Comparison of ENCODE assay signal across 15 mouse cellular contexts in the genomic region with DNA sequence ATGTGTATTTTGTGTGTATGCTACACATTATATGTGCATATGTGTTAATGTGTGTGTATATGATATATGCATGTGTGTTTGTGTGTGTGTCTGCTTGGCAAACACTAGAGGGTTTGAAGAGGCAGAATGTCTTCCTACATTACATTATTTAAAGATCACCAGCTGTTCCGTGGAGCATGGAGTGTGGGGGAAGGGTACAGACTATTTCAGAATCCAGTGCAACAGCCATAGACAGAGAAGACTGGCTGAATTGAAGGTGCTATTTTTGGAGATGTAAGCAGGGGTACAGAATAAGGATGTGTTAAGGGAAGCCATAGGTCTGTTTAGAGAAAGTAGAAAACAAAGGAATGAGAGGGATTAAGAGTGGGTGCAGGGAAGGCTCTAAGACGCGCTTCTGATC.
DNase-seq lines count a peak whose midpoint lies in the region; ATAC-seq and TF ChIP-seq lines count a peak whose summit lies in the region.
"Had no signal": no experiment of that assay in that cellular context is flagged by ENCODE, and none has a peak within 500 bp of the region (broad histone marks: within the 10 kb centered on the region; RNA-seq: fewer than 3 reads in every experiment).

No protein-coding gene starts in this region.

- peak; percentile 57 for DNase-seq in forebrain, postnatal 0 days
- peak; percentile 31 for DNase-seq in midbrain, embryonic 14.5 days
- no peak for DNase-seq in midbrain, embryonic 11.5 days (ENCODE audit: low spot score, missing footprints)
- DNase-seq in layer of hippocampus, adult 9-11 months = peak; percentile 54
- DNase-seq in right cerebral cortex, postnatal 36 days (ENCODE audit: low spot score in 2 of 2) = peak; percentile 39 to 58
- DNase-seq in kidney, adult 2 months = no peak
- DNase-seq in kidney, adult 8-10 months = no peak
- DNase-seq: cerebellum, adult 2 months; heart, adult 18-20 months; kidney, adult 9 months; lung, adult 2 months had no signal

- H3K4me1 ChIP-seq in forebrain, postnatal 0 days (ENCODE audit: insufficient read depth) = 0 out of 2 replicates have a peak, but pooled peaks cover 2% of the 10 kb centered on the region
- 0 out of 2 replicates have a peak, but pooled peaks cover 3% of the 10 kb centered on the region for H3K4me1 ChIP-seq in forebrain, embryonic 15.5 days
- H3K4me1 ChIP-seq in midbrain, embryonic 14.5 days (ENCODE audit: control insufficient read depth, insufficient read depth, low read length) = no peaks in the 10 kb centered on the region
- H3K4me1 ChIP-seq in midbrain, embryonic 11.5 days (ENCODE audit: control insufficient read depth, insufficient read depth, low read length) = no peaks in the 10 kb centered on the region
- H3K4me1 ChIP-seq in kidney, adult 2 months (ENCODE audit: control insufficient read depth, insufficient read depth, low read length) = no peaks in the 10 kb centered on the region
- H3K4me1 ChIP-seq: embryonic facial prominence, embryonic 15.5 days; hindbrain, embryonic 15.5 days had no signal

- H3K27ac ChIP-seq in forebrain, postnatal 0 days (ENCODE audit: low read depth, low read length) = no peak overlapping the region
- no peak overlapping the region for H3K27ac ChIP-seq in forebrain, embryonic 15.5 days (replicated peaks)
- peak overlapping the region; percentile 52; the same call in 1 of the 2 replicates for H3K27ac ChIP-seq in midbrain, embryonic 14.5 days (replicated peaks; ENCODE audit: low read depth, low read length)
- H3K27ac ChIP-seq in midbrain, embryonic 11.5 days (ENCODE audit: low read depth, low read length) = no peak overlapping the region
- no peak overlapping the region for H3K27ac ChIP-seq in kidney, adult 2 months (ENCODE audit: insufficient read depth, low read depth, low read length)
- H3K27ac ChIP-seq: embryonic facial prominence, embryonic 15.5 days; hindbrain, embryonic 15.5 days had no signal

- H3K9me3 ChIP-seq in forebrain, postnatal 0 days (ENCODE audit: low read length) = no peaks in the 10 kb centered on the region
- H3K9me3 ChIP-seq in forebrain, embryonic 15.5 days = no peaks in the 10 kb centered on the region
- no peaks in the 10 kb centered on the region for H3K9me3 ChIP-seq in midbrain, embryonic 14.5 days (ENCODE audit: control insufficient read depth, low read length)
- H3K9me3 ChIP-seq in midbrain, embryonic 11.5 days (ENCODE audit: control insufficient read depth, low read length) = no peaks in the 10 kb centered on the region
- H3K9me3 ChIP-seq: embryonic facial prominence, embryonic 15.5 days; hindbrain, embryonic 15.5 days had no signal

- peak; percentile 28; the same call in 1 of the 2 replicates for TF ChIP-seq CTCF in forebrain, postnatal 0 days (IDR thresholded peaks at IDR 0.05; ENCODE audit: low read depth)
- TF ChIP-seq CTCF in kidney, adult 2 months (conservative IDR thresholded peaks at IDR 0.05; ENCODE audit: insufficient read depth, insufficient read length, low read depth, low read length) = no peak

- H3K4me2 ChIP-seq in forebrain, postnatal 0 days (ENCODE audit: low read depth) = no peak overlapping the region
- H3K4me2 ChIP-seq in forebrain, embryonic 15.5 days (replicated peaks) = no peak overlapping the region
- no peak overlapping the region for H3K4me2 ChIP-seq in midbrain, embryonic 14.5 days (ENCODE audit: low read length)
- no peak overlapping the region for H3K4me2 ChIP-seq in midbrain, embryonic 11.5 days
- H3K4me2 ChIP-seq: embryonic facial prominence, embryonic 15.5 days; hindbrain, embryonic 15.5 days had no signal

- peak; percentile 81 for ATAC-seq in forebrain, postnatal 0 days
- no peak for ATAC-seq in forebrain, embryonic 15.5 days (replicated peaks)
- no peak for ATAC-seq in midbrain, embryonic 14.5 days (ENCODE audit: low FRiP score, low TSS enrichment)
- no peak for ATAC-seq in midbrain, embryonic 11.5 days (ENCODE audit: low FRiP score)
- ATAC-seq: Patski had no signal

- 47% methylated on average over 3 of the region's 3 CpGs for WGBS in forebrain, postnatal 0 days
- WGBS in forebrain, embryonic 15.5 days = 45% methylated on average over 3 of the region's 3 CpGs
- 51% methylated on average over 3 of the region's 3 CpGs for WGBS in midbrain, embryonic 14.5 days
- 72% methylated on average over 3 of the region's 3 CpGs for WGBS in midbrain, embryonic 11.5 days
- WGBS in kidney, adult 2 months = 81% methylated on average over 3 of the region's 3 CpGs

- no peaks in the 10 kb centered on the region for H3K27me3 ChIP-seq in forebrain, postnatal 0 days (ENCODE audit: insufficient read depth, low read length)
- H3K27me3 ChIP-seq in forebrain, embryonic 15.5 days = no peaks in the 10 kb centered on the region
- H3K27me3 ChIP-seq in midbrain, embryonic 14.5 days (ENCODE audit: control insufficient read depth, insufficient read depth, low read length) = no peaks in the 10 kb centered on the region
- H3K27me3 ChIP-seq in midbrain, embryonic 11.5 days (ENCODE audit: control insufficient read depth, insufficient read depth, low read length) = no peaks in the 10 kb centered on the region
- H3K27me3 ChIP-seq in kidney, adult 2 months (replicated peaks; ENCODE audit: control insufficient read depth, insufficient read depth, low read length) = no peaks in the 10 kb centered on the region
- H3K27me3 ChIP-seq: embryonic facial prominence, embryonic 15.5 days; hindbrain, embryonic 15.5 days; Patski had no signal

- TF ChIP-seq POLR2A in kidney, adult 2 months (IDR thresholded peaks at IDR 0.05; ENCODE audit: low read depth, low read length) = no peak

- H3K36me3 ChIP-seq in forebrain, postnatal 0 days (ENCODE audit: insufficient read depth) = no peaks in the 10 kb centered on the region
- H3K36me3 ChIP-seq in forebrain, embryonic 15.5 days = no peaks in the 10 kb centered on the region
- no peaks in the 10 kb centered on the region for H3K36me3 ChIP-seq in midbrain, embryonic 14.5 days (ENCODE audit: control insufficient read depth, insufficient read depth, low read length)
- no peaks in the 10 kb centered on the region for H3K36me3 ChIP-seq in midbrain, embryonic 11.5 days (ENCODE audit: control insufficient read depth, insufficient read depth, low read length)
- no peaks in the 10 kb centered on the region for H3K36me3 ChIP-seq in kidney, adult 2 months (ENCODE audit: control insufficient read depth, insufficient read depth, low read length)
- H3K36me3 ChIP-seq: embryonic facial prominence, embryonic 15.5 days; hindbrain, embryonic 15.5 days had no signal

- no peak overlapping the region for H3K4me3 ChIP-seq in forebrain, postnatal 0 days (ENCODE audit: low read depth, low read length)
- no peak overlapping the region for H3K4me3 ChIP-seq in forebrain, embryonic 15.5 days
- H3K4me3 ChIP-seq in midbrain, embryonic 14.5 days (replicated peaks; ENCODE audit: low read depth, low read length) = no peak overlapping the region
- no peak overlapping the region for H3K4me3 ChIP-seq in midbrain, embryonic 11.5 days (ENCODE audit: low read depth, low read length)
- H3K4me3 ChIP-seq in kidney, adult 2 months (ENCODE audit: insufficient read depth, low read depth, low read length) = no peak overlapping the region
- H3K4me3 ChIP-seq: embryonic facial prominence, embryonic 15.5 days; hindbrain, embryonic 15.5 days had no signal

- no peak overlapping the region for H3K9ac ChIP-seq in forebrain, postnatal 0 days
- H3K9ac ChIP-seq in forebrain, embryonic 15.5 days (replicated peaks) = no peak overlapping the region
- no peak overlapping the region for H3K9ac ChIP-seq in midbrain, embryonic 14.5 days (replicated peaks; ENCODE audit: low read length)
- no peak overlapping the region for H3K9ac ChIP-seq in midbrain, embryonic 11.5 days (ENCODE audit: low read length)
- H3K9ac ChIP-seq: embryonic facial prominence, embryonic 15.5 days; hindbrain, embryonic 15.5 days had no signal

Comparison
In these comparisons a context has a peak if more than half of its experiments do, and no peak if none do; other contexts are left out.
1. DNase-seq: peak in forebrain, postnatal 0 days (single experiment), midbrain, embryonic 14.5 days (single experiment), layer of hippocampus, adult 9-11 months (single experiment) and right cerebral cortex, postnatal 36 days (2 of 2); none in midbrain, embryonic 11.5 days (single experiment), kidney, adult 2 months (single experiment) and kidney, adult 8-10 months (0 of 2).